Mouse (Mus musculus): ENCODE results near the gene Palm. TPM values are rescaled to one million over a fixed set of nuclear protein-coding genes. Genes with fewer than 3 reads are reported as not detected.
A peak's percentile ranks its signal among the peaks of the same experiment; 100 is the strongest.
"Not testable (repeated sequence)": the region's sequence is repeated elsewhere in the genome, so short reads cannot be mapped to it uniquely, and the experiment has no call there.

Gene Palm
- total RNA-seq (2021), result 10 to 100 TPM; 70.3 to 77.3 TPM

- peak; percentile 64 for DNase-seq (ENCODE audit: low spot score)
- intact Hi-C loops (cut with DNase I), result loop anchor here (1.0 kb wide), 1 partner anchor 19 kb away; no protein-coding TSS in a partner anchor
These were observed at the start of gene Palm for GRCm38 (mm10) chr10:79793051-79793737. Gene Palm (plus strand): TSS chr10:79793572.

GRCm38 (mm10) chr10:79743650-79744365, 49.6 kb upstream of the Palm start:
- intact Hi-C loops (cut with DNase I), result no loop called here
- no peak for DNase-seq (ENCODE audit: low spot score)

GRCm38 (mm10) chr10:79745411-79745810, 48.0 kb upstream of the Palm start:
- DNase-seq (ENCODE audit: low spot score), result no peak
- intact Hi-C loops (cut with DNase I), result no loop called here

GRCm38 (mm10) chr10:79745898-79746773, 47.2 kb upstream of the Palm start, which contains the start of gene Polrmt:
Gene Polrmt (minus strand): TSS chr10:79746581.
- peak; percentile 93 for DNase-seq (ENCODE audit: low spot score)
- intact Hi-C loops (cut with DNase I), result no loop called here

GRCm38 (mm10) chr10:79746774-79747151, 46.6 kb upstream of the Palm start:
- intact Hi-C loops (cut with DNase I), result no loop called here

GRCm38 (mm10) chr10:79748496-79748895, 44.9 kb upstream of the Palm start:
- intact Hi-C loops (cut with DNase I), result loop anchor here (1.0 kb wide), 1 partner anchor 16 kb away; no protein-coding TSS in a partner anchor
- no peak for DNase-seq (ENCODE audit: low spot score)

More at GRCm38 (mm10) chr10:79746774-79747151, 46.6 kb upstream of the Palm start:
- no peak for DNase-seq (ENCODE audit: low spot score)

- peak; percentile 34 for DNase-seq (ENCODE audit: low spot score)
- intact Hi-C loops (cut with DNase I), result no loop called here
These were observed 38.4 kb upstream of the Palm start, which contains the start of gene Fgf22 for GRCm38 (mm10) chr10:79754856-79755516. Gene Fgf22 (plus strand): TSS chr10:79755076.

GRCm38 (mm10) chr10:79755854-79756253, 37.5 kb upstream of the Palm start:
- intact Hi-C loops (cut with DNase I), result no loop called here
- no peak for DNase-seq (ENCODE audit: low spot score)

- intact Hi-C loops (cut with DNase I), result no loop called here
- no peak for DNase-seq (ENCODE audit: low spot score)
These were observed 36.7 kb upstream of the Palm start for GRCm38 (mm10) chr10:79756660-79757059.

- DNase-seq (ENCODE audit: low spot score); intact Hi-C loops (cut with DNase I): not testable (repeated sequence)
These were observed 33.7 kb upstream of the Palm start for GRCm38 (mm10) chr10:79759675-79760074.

GRCm38 (mm10) chr10:79760603-79761143, 32.7 kb upstream of the Palm start:
- intact Hi-C loops (cut with DNase I), result no loop called here
- no peak for DNase-seq (ENCODE audit: low spot score)

GRCm38 (mm10) chr10:79762875-79763274, 30.5 kb upstream of the Palm start:
- no peak for DNase-seq (ENCODE audit: low spot score)
- intact Hi-C loops (cut with DNase I), result no loop called here

GRCm38 (mm10) chr10:79764234-79764633, 29.1 kb upstream of the Palm start:
- intact Hi-C loops (cut with DNase I), result loop anchor here (1.0 to 2.0 kb wide), 2 partner anchors 16 to 57 kb away; no protein-coding TSS in a partner anchor
- DNase-seq (ENCODE audit: low spot score), result no peak

- no peak for DNase-seq (ENCODE audit: low spot score)
- intact Hi-C loops (cut with DNase I), result loop anchor here (2.0 kb wide), 1 partner anchor 58 kb away; no protein-coding TSS in a partner anchor
These were observed 28.1 kb upstream of the Palm start for GRCm38 (mm10) chr10:79765228-79765745.

GRCm38 (mm10) chr10:79766001-79766507, 27.3 kb upstream of the Palm start:
- intact Hi-C loops (cut with DNase I), result no loop called here
- DNase-seq (ENCODE audit: low spot score), result no peak

- peak; percentile 99 for DNase-seq (ENCODE audit: low spot score)
- intact Hi-C loops (cut with DNase I), result no loop called here
These were observed 26.7 kb upstream of the Palm start, which contains the start of gene Rnf126 for GRCm38 (mm10) chr10:79766508-79767325. Gene Rnf126 (minus strand): TSS chr10:79766952.

GRCm38 (mm10) chr10:79767372-79768244, 25.8 kb upstream of the Palm start:
- peak; percentile 87 for DNase-seq (ENCODE audit: low spot score)
- intact Hi-C loops (cut with DNase I), result loop anchor here (2.0 kb wide), 1 partner anchor 17 kb away; no protein-coding TSS in a partner anchor

All from heart, postnatal 25 days (tissue).